Mouse (Mus musculus): ENCODE measurements at regions not wholly inside any gene's neighbourhood (a gene's known extent, or its start where the extent isn't known, plus 50 kb on each side); places are given as distances from the start of the nearest gene placed in this dataset.

- no peak overlapping the region for H3K9ac ChIP-seq (ENCODE audit: low read length)
- H3K27me3 ChIP-seq (ENCODE audit: control insufficient read depth, insufficient read depth, low read length) = no peaks in the 10 kb centered on the region
- 80% methylated on average over 6 of the region's 6 CpGs for WGBS
- no peaks in the 10 kb centered on the region for H3K36me3 ChIP-seq (ENCODE audit: control insufficient read depth, insufficient read depth, low read length)
- H3K4me3 ChIP-seq (ENCODE audit: control insufficient read depth in 1 of 2, insufficient read depth in 1 of 2, low read depth in 1 of 2, low read length in 2 of 2) = no peak overlapping the region
- no peak overlapping the region for H3K27ac ChIP-seq (replicated peaks in 1 of 2; ENCODE audit: control insufficient read depth in 1 of 2, insufficient read depth in 1 of 2, low read depth in 2 of 2, low read length in 2 of 2)
- H3K4me1 ChIP-seq (ENCODE audit: control insufficient read depth in 2 of 2, insufficient read depth in 2 of 2, low read length in 2 of 2) = no peaks in the 10 kb centered on the region
- ATAC-seq (ENCODE audit: insufficient number of reproducible peaks, insufficient read depth, low FRiP score, low read depth) = no peak
- H3K4me2 ChIP-seq (ENCODE audit: low read length) = no peak overlapping the region
- H3K9me3 ChIP-seq (ENCODE audit: control insufficient read depth, low read length) = no peaks in the 10 kb centered on the region
These were observed 71.4 kb upstream of the Gypa start for GRCm38 (mm10) chr8:80422190-80422589.

- no peak overlapping the region for H3K9ac ChIP-seq (ENCODE audit: low read length)
- H3K9me3 ChIP-seq (ENCODE audit: control insufficient read depth, low read length) = no peaks in the 10 kb centered on the region
- H3K27ac ChIP-seq (replicated peaks in 1 of 2; ENCODE audit: control insufficient read depth in 1 of 2, insufficient read depth in 1 of 2, low read depth in 2 of 2, low read length in 2 of 2) = no peak overlapping the region
- whole genome bisulfite sequencing = 71% methylated on average over 4 of the region's 4 CpGs
- H3K36me3 ChIP-seq (ENCODE audit: control insufficient read depth, insufficient read depth, low read length) = no peaks in the 10 kb centered on the region
- H3K4me3 ChIP-seq (ENCODE audit: control insufficient read depth in 1 of 2, insufficient read depth in 1 of 2, low read depth in 1 of 2, low read length in 2 of 2) = no peak overlapping the region
- no peak for ATAC-seq (ENCODE audit: insufficient number of reproducible peaks, insufficient read depth, low FRiP score, low read depth)
- H3K4me2 ChIP-seq (ENCODE audit: low read length) = no peak overlapping the region
- H3K4me1 ChIP-seq (ENCODE audit: control insufficient read depth in 2 of 2, insufficient read depth in 2 of 2, low read length in 2 of 2) = no peaks in the 10 kb centered on the region
- H3K27me3 ChIP-seq (ENCODE audit: control insufficient read depth, insufficient read depth, low read length) = no peaks in the 10 kb centered on the region
These were observed 77.5 kb upstream of the Gypa start for GRCm38 (mm10) chr8:80416121-80416520.

- 72% methylated on average over 2 of the region's 2 CpGs for WGBS
These were observed 93.9 kb upstream of the Gypa start for GRCm38 (mm10) chr8:80399594-80400207.

GRCm38 (mm10) chr8:80395010-80395409 lies 98.6 kb upstream of the Gypa start:
- no peak overlapping the region for H3K4me3 ChIP-seq (ENCODE audit: control insufficient read depth in 1 of 2, insufficient read depth in 1 of 2, low read depth in 1 of 2, low read length in 2 of 2)
- no peak overlapping the region for H3K9ac ChIP-seq (ENCODE audit: low read length)
- no peaks in the 10 kb centered on the region for H3K4me1 ChIP-seq (ENCODE audit: control insufficient read depth in 2 of 2, insufficient read depth in 2 of 2, low read length in 2 of 2)
- no peak overlapping the region for H3K27ac ChIP-seq (replicated peaks in 1 of 2; ENCODE audit: control insufficient read depth in 1 of 2, insufficient read depth in 1 of 2, low read depth in 2 of 2, low read length in 2 of 2)
- H3K9me3 ChIP-seq (ENCODE audit: control insufficient read depth, low read length) = no peaks in the 10 kb centered on the region
- ATAC-seq (ENCODE audit: insufficient number of reproducible peaks, insufficient read depth, low FRiP score, low read depth) = no peak
- no peak overlapping the region for H3K4me2 ChIP-seq (ENCODE audit: low read length)
- no peaks in the 10 kb centered on the region for H3K36me3 ChIP-seq (ENCODE audit: control insufficient read depth, insufficient read depth, low read length)
- WGBS = 47% methylated on average over 5 of the region's 5 CpGs
- no peaks in the 10 kb centered on the region for H3K27me3 ChIP-seq (ENCODE audit: control insufficient read depth, insufficient read depth, low read length)

More at GRCm38 (mm10) chr8:80399594-80400207, 93.9 kb upstream of the Gypa start:
- Histone ChIP-seq H3K9me3 (ENCODE audit: control insufficient read depth, low read length) (no peaks in the 10 kb centered on the region), H3K36me3 (ENCODE audit: control insufficient read depth, insufficient read depth, low read length) (no peaks in the 10 kb centered on the region), H3K9ac (ENCODE audit: low read length) (no peak overlapping the region), H3K27me3 (ENCODE audit: control insufficient read depth, insufficient read depth, low read length) (no peaks in the 10 kb centered on the region), H3K4me1 (ENCODE audit: control insufficient read depth in 2 of 2, insufficient read depth in 2 of 2, low read length in 2 of 2) (no peaks in the 10 kb centered on the region), H3K27ac (replicated peaks in 1 of 2; ENCODE audit: control insufficient read depth in 1 of 2, insufficient read depth in 1 of 2, low read depth in 2 of 2, low read length in 2 of 2) (no peak overlapping the region), H3K4me2 (ENCODE audit: low read length) (no peak overlapping the region), H3K4me3 (ENCODE audit: control insufficient read depth in 1 of 2, insufficient read depth in 1 of 2, low read depth in 1 of 2, low read length in 2 of 2) (no peak overlapping the region)
- ATAC-seq (ENCODE audit: insufficient number of reproducible peaks, insufficient read depth, low FRiP score, low read depth) = no peak

GRCm38 (mm10) chr8:80393111-80393510 lies 100.5 kb upstream of the Gypa start:
- 87% methylated on average over 3 of the region's 3 CpGs for whole genome bisulfite sequencing
- no peaks in the 10 kb centered on the region for H3K36me3 ChIP-seq (ENCODE audit: control insufficient read depth, insufficient read depth, low read length)
- no peaks in the 10 kb centered on the region for H3K9me3 ChIP-seq (ENCODE audit: control insufficient read depth, low read length)
- H3K4me1 ChIP-seq (ENCODE audit: control insufficient read depth in 2 of 2, insufficient read depth in 2 of 2, low read length in 2 of 2) = no peaks in the 10 kb centered on the region
- H3K27me3 ChIP-seq (ENCODE audit: control insufficient read depth, insufficient read depth, low read length) = no peaks in the 10 kb centered on the region
- H3K4me2 ChIP-seq (ENCODE audit: low read length) = no peak overlapping the region
- no peak for ATAC-seq (ENCODE audit: insufficient number of reproducible peaks, insufficient read depth, low FRiP score, low read depth)
- no peak overlapping the region for H3K9ac ChIP-seq (ENCODE audit: low read length)
- no peak overlapping the region for H3K4me3 ChIP-seq (ENCODE audit: control insufficient read depth in 1 of 2, insufficient read depth in 1 of 2, low read depth in 1 of 2, low read length in 2 of 2)
- H3K27ac ChIP-seq (replicated peaks in 1 of 2; ENCODE audit: control insufficient read depth in 1 of 2, insufficient read depth in 1 of 2, low read depth in 2 of 2, low read length in 2 of 2) = no peak overlapping the region

- Histone ChIP-seq H3K4me1 (ENCODE audit: control insufficient read depth in 2 of 2, insufficient read depth in 2 of 2, low read length in 2 of 2) (no peaks in the 10 kb centered on the region), H3K9ac (ENCODE audit: low read length) (no peak overlapping the region), H3K36me3 (ENCODE audit: control insufficient read depth, insufficient read depth, low read length) (no peaks in the 10 kb centered on the region), H3K27me3 (ENCODE audit: control insufficient read depth, insufficient read depth, low read length) (no peaks in the 10 kb centered on the region), H3K4me3 (ENCODE audit: control insufficient read depth in 1 of 2, insufficient read depth in 1 of 2, low read depth in 1 of 2, low read length in 2 of 2) (no peak overlapping the region), H3K4me2 (ENCODE audit: low read length) (no peak overlapping the region), H3K9me3 (ENCODE audit: control insufficient read depth, low read length) (no peaks in the 10 kb centered on the region), H3K27ac (replicated peaks in 1 of 2; ENCODE audit: control insufficient read depth in 1 of 2, insufficient read depth in 1 of 2, low read depth in 2 of 2, low read length in 2 of 2) (no peak overlapping the region)
- no peak for ATAC-seq (ENCODE audit: insufficient number of reproducible peaks, insufficient read depth, low FRiP score, low read depth)
- WGBS = 97% methylated on average over 2 of the region's 2 CpGs
These were observed 124.4 kb upstream of the Gypa start for GRCm38 (mm10) chr8:80369221-80369620.

GRCm38 (mm10) chr8:80364059-80364458 lies 129.5 kb upstream of the Gypa start:
- ATAC-seq (ENCODE audit: insufficient number of reproducible peaks, insufficient read depth, low FRiP score, low read depth) = no peak
- Histone ChIP-seq H3K4me3 (ENCODE audit: control insufficient read depth in 1 of 2, insufficient read depth in 1 of 2, low read depth in 1 of 2, low read length in 2 of 2) (no peak overlapping the region), H3K27ac (replicated peaks in 1 of 2; ENCODE audit: control insufficient read depth in 1 of 2, insufficient read depth in 1 of 2, low read depth in 2 of 2, low read length in 2 of 2) (no peak overlapping the region), H3K9me3 (ENCODE audit: control insufficient read depth, low read length) (no peaks in the 10 kb centered on the region), H3K27me3 (ENCODE audit: control insufficient read depth, insufficient read depth, low read length) (no peaks in the 10 kb centered on the region), H3K4me2 (ENCODE audit: low read length) (no peak overlapping the region), H3K9ac (ENCODE audit: low read length) (no peak overlapping the region), H3K4me1 (ENCODE audit: control insufficient read depth in 2 of 2, insufficient read depth in 2 of 2, low read length in 2 of 2) (no peaks in the 10 kb centered on the region), H3K36me3 (ENCODE audit: control insufficient read depth, insufficient read depth, low read length) (no peaks in the 10 kb centered on the region)
- WGBS = 70% methylated on average over 7 of the region's 7 CpGs

- no peaks in the 10 kb centered on the region for H3K9me3 ChIP-seq (ENCODE audit: control insufficient read depth, low read length)
- WGBS = 83% methylated on average over 4 of the region's 4 CpGs
- ATAC-seq (ENCODE audit: insufficient number of reproducible peaks, insufficient read depth, low FRiP score, low read depth) = no peak
These were observed 150.3 kb upstream of the Gypa start for GRCm38 (mm10) chr8:80343299-80343698.

More at GRCm38 (mm10) chr8:80343299-80343698, 150.3 kb upstream of the Gypa start:
- no peak overlapping the region for H3K4me2 ChIP-seq (ENCODE audit: low read length)
- H3K27ac ChIP-seq (replicated peaks in 1 of 2; ENCODE audit: control insufficient read depth in 1 of 2, insufficient read depth in 1 of 2, low read depth in 2 of 2, low read length in 2 of 2) = no peak overlapping the region
- no peak overlapping the region for H3K4me3 ChIP-seq (ENCODE audit: control insufficient read depth in 1 of 2, insufficient read depth in 1 of 2, low read depth in 1 of 2, low read length in 2 of 2)
- no peaks in the 10 kb centered on the region for H3K4me1 ChIP-seq (ENCODE audit: control insufficient read depth in 2 of 2, insufficient read depth in 2 of 2, low read length in 2 of 2)
- H3K36me3 ChIP-seq (ENCODE audit: control insufficient read depth, insufficient read depth, low read length) = no peaks in the 10 kb centered on the region
- no peak overlapping the region for H3K9ac ChIP-seq (ENCODE audit: low read length)
- no peaks in the 10 kb centered on the region for H3K27me3 ChIP-seq (ENCODE audit: control insufficient read depth, insufficient read depth, low read length)
